Mouse (Mus musculus): ENCODE measurements around the gene Pcnx3.

Pcnx3 gene

GRCm38 (mm10) chr19:5688200-5689087, at the start of gene Pcnx3, which contains the start of gene Map3k11:
TSS of gene Pcnx3 (minus strand) at chr19:5688908.
TSS of gene Map3k11 (plus strand) at chr19:5688742.
- POLR2A ChIA-PET: interaction anchor here (0.6 to 3.2 kb wide), 91 partner anchors 9 to 1563 kb away, joined by 3 to 20 read pairs (median 4); partner anchors contain the start of genes Cfl1 (in 2 of the 4), Kat5 (in 2 of the 4), Kcnk7 (in 2 of the 4) and Mus81 (in 2 of the 4)
- CTCF ChIA-PET: interaction anchor here in 2 of 4 experiments (0.8 to 1.5 kb wide), 9 partner anchors 23 to 340 kb away, joined by 3 to 6 read pairs (median 4); partner anchors contain the start of genes Cst6 (in 1 of the 2) and Mus81 (in 1 of the 2)

- ChIA-PET CTCF (interaction anchor here in 1 of 4 experiments (1.4 kb wide), 1 partner anchor 23 kb away, joined by 3 read pairs; no protein-coding TSS in a partner anchor), POLR2A (interaction anchor here in 2 of 4 experiments (0.7 to 1.3 kb wide), 3 partner anchors 8 to 220 kb away, joined by 3 read pairs; partner anchors contain the start of gene Ehbp1l1 (in 1 of the 2))
These were observed 45.6 kb upstream of the Pcnx3 start for GRCm38 (mm10) chr19:5734325-5734724.

GRCm38 (mm10) chr19:5731264-5731978, 42.7 kb upstream of the Pcnx3 start:
- ChIA-PET POLR2A (interaction anchor here (0.5 to 2.8 kb wide), 63 partner anchors 10 to 1452 kb away, joined by 3 to 24 read pairs (median 4); partner anchors contain the start of genes Cfl1 (in 3 of the 4), Scyl1 (in 3 of the 4), Ltbp3 (in 2 of the 4) and Map3k11 (in 2 of the 4)), CTCF (interaction anchor here in 3 of 4 experiments (0.6 to 1.5 kb wide), 18 partner anchors 9 to 274 kb away, joined by 3 to 10 read pairs (median 3); partner anchors contain the start of genes 1700020D05Rik (in 1 of the 3), Ccdc85b (in 1 of the 3), Ltbp3 (in 1 of the 3) and Mus81 (in 1 of the 3))

- POLR2A ChIA-PET: interaction anchor here (0.5 to 2.8 kb wide), 38 partner anchors 10 to 919 kb away, joined by 3 to 24 read pairs (median 4); partner anchors contain the start of genes Cfl1 (in 2 of the 4), Ltbp3 (in 2 of the 4), Mus81 (in 2 of the 4) and Scyl1 (in 2 of the 4)
- CTCF ChIA-PET: interaction anchor here in 3 of 4 experiments (0.5 to 8.3 kb wide), 11 partner anchors 14 to 242 kb away, joined by 3 to 78 read pairs (median 4); partner anchors contain the start of genes 1700020D05Rik (in 1 of the 3), Mus81 (in 1 of the 3), Slc25a45 (in 1 of the 3) and Snx32 (in 1 of the 3)
These were observed 41.8 kb upstream of the Pcnx3 start for GRCm38 (mm10) chr19:5730314-5731186.

- ChIA-PET POLR2A (interaction anchor here (0.6 to 5.0 kb wide), 41 partner anchors 9 to 398 kb away, joined by 3 to 23 read pairs (median 4); partner anchors contain the start of genes AI837181 (in 1 of the 4), Drap1 (in 1 of the 4), Kat5 (in 1 of the 4) and Map3k11 (in 1 of the 4)), CTCF (interaction anchor here (0.5 to 8.3 kb wide), 20 partner anchors 13 to 399 kb away, joined by 3 to 78 read pairs (median 4); partner anchors contain the start of genes Ap5b1 (in 1 of the 4), Frmd8 (in 1 of the 4), Sipa1 (in 1 of the 4) and Snx32 (in 1 of the 4))
These were observed 40.7 kb upstream of the Pcnx3 start, which contains the start of gene Fam89b for GRCm38 (mm10) chr19:5729444-5729815. TSS of gene Fam89b (minus strand) at chr19:5729653.

GRCm38 (mm10) chr19:5728631-5729443, 40.1 kb upstream of the Pcnx3 start:
- POLR2A ChIA-PET: interaction anchor here (0.6 to 5.0 kb wide), 52 partner anchors 8 to 399 kb away, joined by 3 to 23 read pairs (median 4); partner anchors contain the start of genes Mus81 (in 2 of the 4), AI837181 (in 1 of the 4), Ccdc85b (in 1 of the 4) and Drap1 (in 1 of the 4)
- CTCF ChIA-PET: interaction anchor here (0.5 to 8.3 kb wide), 35 partner anchors 9 to 657 kb away, joined by 3 to 78 read pairs (median 4); partner anchors contain the start of genes Ap5b1 (in 1 of the 4), Frmd8 (in 1 of the 4), Map3k11 (in 1 of the 4) and Mus81 (in 1 of the 4)

GRCm38 (mm10) chr19:5727701-5728100, 39.0 kb upstream of the Pcnx3 start:
- ChIA-PET CTCF (interaction anchor here (0.5 to 8.3 kb wide), 52 partner anchors 8 to 656 kb away, joined by 3 to 78 read pairs (median 4); partner anchors contain the start of genes Pcnx3 (in 2 of the 4), Ap5b1 (in 1 of the 4), Cdc42ep2 (in 1 of the 4) and Cfl1 (in 1 of the 4)), POLR2A (interaction anchor here (0.5 to 5.0 kb wide), 27 partner anchors 11 to 357 kb away, joined by 3 to 23 read pairs (median 4); partner anchors contain the start of genes Map3k11 (in 2 of the 4), Pcnx3 (in 2 of the 4), Ccdc85b (in 1 of the 4) and Cdca5 (in 1 of the 4))

- POLR2A ChIA-PET: interaction anchor here (0.5 to 5.0 kb wide), 34 partner anchors 7 to 358 kb away, joined by 3 to 23 read pairs (median 4); partner anchors contain the start of genes Map3k11 (in 2 of the 4), Pcnx3 (in 2 of the 4), Capn1 (in 1 of the 4) and Ccdc85b (in 1 of the 4)
- CTCF ChIA-PET: interaction anchor here (0.5 to 8.3 kb wide), 54 partner anchors 9 to 655 kb away, joined by 3 to 78 read pairs (median 4); partner anchors contain the start of genes Ap5b1 (in 2 of the 4), Pcnx3 (in 2 of the 4), Cdc42ep2 (in 1 of the 4) and Cfl1 (in 1 of the 4)
These were observed 38.4 kb upstream of the Pcnx3 start for GRCm38 (mm10) chr19:5726961-5727578.

- ChIA-PET CTCF (interaction anchor here (0.6 to 8.3 kb wide), 19 partner anchors 10 to 355 kb away, joined by 3 to 78 read pairs (median 5); partner anchors contain the start of gene Ap5b1 (in 2 of the 4)), POLR2A (interaction anchor here (0.6 to 5.0 kb wide), 38 partner anchors 9 to 1852 kb away, joined by 3 to 23 read pairs (median 4); partner anchors contain the start of genes Capn1 (in 1 of the 4), Ccdc85b (in 1 of the 4), Cdca5 (in 1 of the 4) and Cfl1 (in 1 of the 4))
These were observed 37.2 kb upstream of the Pcnx3 start, which contains the start of gene Ehbp1l1 for GRCm38 (mm10) chr19:5725767-5726515. TSS of gene Ehbp1l1 (minus strand) at chr19:5726317.

- POLR2A ChIA-PET: interaction anchor here (0.7 to 5.0 kb wide), 25 partner anchors 9 to 268 kb away, joined by 3 to 23 read pairs (median 4); partner anchors contain the start of genes Ccdc85b (in 1 of the 4), Map3k11 (in 1 of the 4), Mus81 (in 1 of the 4) and Pcnx3 (in 1 of the 4)
- CTCF ChIA-PET: interaction anchor here (1.1 to 8.3 kb wide), 9 partner anchors 9 to 402 kb away, joined by 3 to 78 read pairs (median 5); partner anchors contain the start of genes Ap5b1 (in 1 of the 4) and Snx15 (in 1 of the 4)
These were observed 36.5 kb upstream of the Pcnx3 start for GRCm38 (mm10) chr19:5725029-5725707.

GRCm38 (mm10) chr19:5724549-5724941, 35.8 kb upstream of the Pcnx3 start:
- ChIA-PET CTCF (interaction anchor here (0.8 to 8.3 kb wide), 6 partner anchors 9 to 403 kb away, joined by 3 to 78 read pairs (median 4); partner anchors contain the start of gene Snx15 (in 1 of the 4)), POLR2A (interaction anchor here in 3 of 4 experiments (0.5 to 5.0 kb wide), 14 partner anchors 9 to 361 kb away, joined by 3 to 23 read pairs (median 4); partner anchors contain the start of genes Ccdc85b (in 1 of the 3) and Mus81 (in 1 of the 3))

GRCm38 (mm10) chr19:5723934-5724548, 35.3 kb upstream of the Pcnx3 start:
- POLR2A ChIA-PET: interaction anchor here in 3 of 4 experiments (0.5 to 3.8 kb wide), 10 partner anchors 8 to 362 kb away, joined by 3 to 19 read pairs (median 4); partner anchors contain the start of gene Mus81 (in 1 of the 3)
- CTCF ChIA-PET: interaction anchor here (0.6 to 8.3 kb wide), 7 partner anchors 8 to 404 kb away, joined by 3 to 78 read pairs (median 4); partner anchors contain the start of gene Snx15 (in 1 of the 4)
